Mouse (Mus musculus): ENCODE results near the gene Fbxl16.

GRCm38 (mm10) chr17:25809606-25810340 lies 888 bp downstream of the Fbxl16 start:
- TF ChIP-seq CTCF (IDR thresholded peaks at IDR 0.05): no peak
- TF ChIP-seq EP300 (IDR thresholded peaks at IDR 0.05): no peak

Data from lung, postnatal 0 days (tissue).